Mouse (Mus musculus): ENCODE measurements around the gene Cdkl5. TPM values are rescaled to one million over a fixed set of nuclear protein-coding genes. Genes with fewer than 3 reads are reported as not detected.

Gene Cdkl5
- polyA plus RNA-seq, 1 experiment from 2014 or later: 3.6 TPM

GRCm38 (mm10) chrX:160905913-160906312, 88.6 kb downstream of the Cdkl5 start:
- Histone ChIP-seq H3K4me3 (no peak overlapping the region), H3K27me3 (peaks cover 30% of the 10 kb centered on the region), H3K9me3 (no peaks in the 10 kb centered on the region), H3K27ac (replicated peaks) (no peak overlapping the region), H3K4me1 (no peaks in the 10 kb centered on the region), H3K9ac (replicated peaks) (no peak overlapping the region), H3K36me3 (no peaks in the 10 kb centered on the region), H3K4me2 (replicated peaks) (no peak overlapping the region)
- WGBS: 87% methylated on average over 4 of the region's 4 CpGs
- ATAC-seq (ENCODE audit: low FRiP score, low read depth): no peak

- ATAC-seq (ENCODE audit: low FRiP score, low read depth): no peak
- no peak overlapping the region for H3K9ac ChIP-seq (replicated peaks)
- H3K36me3 ChIP-seq: no peaks in the 10 kb centered on the region
- H3K27ac ChIP-seq (replicated peaks): no peak overlapping the region
- 74% methylated on average over 2 of the region's 2 CpGs for WGBS
- H3K4me1 ChIP-seq: no peaks in the 10 kb centered on the region
- H3K4me2 ChIP-seq (replicated peaks): no peak overlapping the region
- no peak overlapping the region for H3K4me3 ChIP-seq
- peaks cover 33% of the 10 kb centered on the region for H3K27me3 ChIP-seq
- no peaks in the 10 kb centered on the region for H3K9me3 ChIP-seq
Measured at GRCm38 (mm10) chrX:160905041-160905678, 89.3 kb downstream of the Cdkl5 start.

GRCm38 (mm10) chrX:160901118-160901517, 93.4 kb downstream of the Cdkl5 start:
- Histone ChIP-seq H3K4me3 (no peak overlapping the region), H3K27ac (replicated peaks) (no peak overlapping the region), H3K9ac (replicated peaks) (no peak overlapping the region), H3K9me3 (no peaks in the 10 kb centered on the region), H3K4me1 (no peaks in the 10 kb centered on the region), H3K36me3 (no peaks in the 10 kb centered on the region), H3K4me2 (replicated peaks) (no peak overlapping the region), H3K27me3 (peaks cover 38% of the 10 kb centered on the region)
- 95% methylated on average over 2 of the region's 2 CpGs for WGBS
- no peak for ATAC-seq (ENCODE audit: low FRiP score, low read depth)

GRCm38 (mm10) chrX:160892077-160892476, 102.4 kb downstream of the Cdkl5 start:
- no peak overlapping the region for H3K27ac ChIP-seq (replicated peaks)
- no peak overlapping the region for H3K4me2 ChIP-seq (replicated peaks)
- H3K36me3 ChIP-seq: no peaks in the 10 kb centered on the region
- no peaks in the 10 kb centered on the region for H3K9me3 ChIP-seq
- no peak for ATAC-seq (ENCODE audit: low FRiP score, low read depth)
- no peak overlapping the region for H3K4me3 ChIP-seq
- H3K9ac ChIP-seq (replicated peaks): no peak overlapping the region
- H3K27me3 ChIP-seq: peaks cover 29% of the 10 kb centered on the region
- no peaks in the 10 kb centered on the region for H3K4me1 ChIP-seq
- WGBS: 67% methylated on average over 1 of the region's 1 CpGs

- ATAC-seq (ENCODE audit: low FRiP score, low read depth): no peak
- H3K27ac ChIP-seq (replicated peaks): no peak overlapping the region
- no peaks in the 10 kb centered on the region for H3K36me3 ChIP-seq
- H3K4me2 ChIP-seq (replicated peaks): no peak overlapping the region
- H3K27me3 ChIP-seq: peaks cover 35% of the 10 kb centered on the region
- H3K4me1 ChIP-seq: no peaks in the 10 kb centered on the region
- WGBS: 79% methylated on average over 2 of the region's 2 CpGs
- no peaks in the 10 kb centered on the region for H3K9me3 ChIP-seq
- no peak overlapping the region for H3K4me3 ChIP-seq
- H3K9ac ChIP-seq (replicated peaks): no peak overlapping the region
Measured at GRCm38 (mm10) chrX:160886301-160886700, 108.2 kb downstream of the Cdkl5 start.

- Histone ChIP-seq H3K27ac (replicated peaks) (no peak overlapping the region), H3K4me3 (no peak overlapping the region), H3K4me1 (no peaks in the 10 kb centered on the region), H3K4me2 (replicated peaks) (no peak overlapping the region), H3K27me3 (peaks cover 32% of the 10 kb centered on the region), H3K36me3 (no peaks in the 10 kb centered on the region), H3K9me3 (no peaks in the 10 kb centered on the region), H3K9ac (replicated peaks) (no peak overlapping the region)
- 90% methylated on average over 4 of the region's 4 CpGs for whole genome bisulfite sequencing
- ATAC-seq (ENCODE audit: low FRiP score, low read depth): no peak
Measured at GRCm38 (mm10) chrX:160866576-160866975, 127.9 kb downstream of the Cdkl5 start.

- H3K9ac ChIP-seq (replicated peaks): no peak overlapping the region
- H3K27me3 ChIP-seq: peaks cover 26% of the 10 kb centered on the region
- peak; percentile 80; the same call in 1 of the 2 replicates for ATAC-seq (ENCODE audit: low FRiP score, low read depth)
- WGBS: 50% methylated on average over 4 of the region's 4 CpGs
- H3K4me2 ChIP-seq (replicated peaks): no peak overlapping the region
- H3K27ac ChIP-seq (replicated peaks): peak overlapping the region; percentile 20; the same call in 1 of the 2 replicates
- H3K36me3 ChIP-seq: no peaks in the 10 kb centered on the region
- H3K4me3 ChIP-seq: no peak overlapping the region
- H3K4me1 ChIP-seq: no peaks in the 10 kb centered on the region
- H3K9me3 ChIP-seq: no peaks in the 10 kb centered on the region
Measured at GRCm38 (mm10) chrX:160865022-160865421, 129.5 kb downstream of the Cdkl5 start.

GRCm38 (mm10) chrX:160863689-160864383, 130.7 kb downstream of the Cdkl5 start:
- H3K9ac ChIP-seq (replicated peaks): no peak overlapping the region
- H3K4me2 ChIP-seq (replicated peaks): no peak overlapping the region
- 42% methylated on average over 4 of the region's 4 CpGs for WGBS
- H3K27me3 ChIP-seq: peaks cover 21% of the 10 kb centered on the region
- H3K9me3 ChIP-seq: no peaks in the 10 kb centered on the region
- H3K36me3 ChIP-seq: no peaks in the 10 kb centered on the region
- peak; percentile 89; the same call in 1 of the 2 replicates for ATAC-seq (ENCODE audit: low FRiP score, low read depth)
- no peaks in the 10 kb centered on the region for H3K4me1 ChIP-seq
- no peak overlapping the region for H3K4me3 ChIP-seq
- peak overlapping the region; percentile 63; the same call in 1 of the 2 replicates for H3K27ac ChIP-seq (replicated peaks)

GRCm38 (mm10) chrX:160808226-160808625, 186.3 kb downstream of the Cdkl5 start:
- Histone ChIP-seq H3K27ac (replicated peaks) (no peak overlapping the region), H3K4me1 (no peaks in the 10 kb centered on the region), H3K36me3 (0 out of 2 replicates have a peak, but pooled peaks cover 4% of the 10 kb centered on the region), H3K4me3 (no peak overlapping the region), H3K9me3 (no peaks in the 10 kb centered on the region), H3K27me3 (peaks cover 41% of the 10 kb centered on the region), H3K4me2 (replicated peaks) (no peak overlapping the region), H3K9ac (replicated peaks) (no peak overlapping the region)
- 86% methylated on average over 7 of the region's 7 CpGs for WGBS
- ATAC-seq (ENCODE audit: low FRiP score, low read depth): no peak

- no peaks in the 10 kb centered on the region for H3K9me3 ChIP-seq
- H3K4me1 ChIP-seq: no peaks in the 10 kb centered on the region
- H3K4me3 ChIP-seq: no peak overlapping the region
- WGBS: 71% methylated on average over 4 of the region's 4 CpGs
- no peak for ATAC-seq (ENCODE audit: low FRiP score, low read depth)
- H3K9ac ChIP-seq (replicated peaks): no peak overlapping the region
- H3K27me3 ChIP-seq: peaks cover 56% of the 10 kb centered on the region
- H3K27ac ChIP-seq (replicated peaks): no peak overlapping the region
- 0 out of 2 replicates have a peak, but pooled peaks cover 4% of the 10 kb centered on the region for H3K36me3 ChIP-seq
- H3K4me2 ChIP-seq (replicated peaks): no peak overlapping the region
Measured at GRCm38 (mm10) chrX:160804409-160805150, 189.9 kb downstream of the Cdkl5 start.

- Histone ChIP-seq H3K4me3 (no peak overlapping the region), H3K36me3 (no peaks in the 10 kb centered on the region), H3K27ac (replicated peaks) (no peak overlapping the region), H3K4me1 (no peaks in the 10 kb centered on the region), H3K9me3 (no peaks in the 10 kb centered on the region), H3K9ac (replicated peaks) (no peak overlapping the region), H3K27me3 (peaks cover 57% of the 10 kb centered on the region), H3K4me2 (replicated peaks) (no peak overlapping the region)
- no peak for ATAC-seq (ENCODE audit: low FRiP score, low read depth)
- WGBS: 82% methylated on average over 4 of the region's 4 CpGs
Measured at GRCm38 (mm10) chrX:160794920-160795319, 199.6 kb downstream of the Cdkl5 start.

- ATAC-seq (ENCODE audit: low FRiP score, low read depth): no peak
- H3K9ac ChIP-seq (replicated peaks): no peak overlapping the region
- no peaks in the 10 kb centered on the region for H3K9me3 ChIP-seq
- 89% methylated on average over 5 of the region's 5 CpGs for WGBS
- no peaks in the 10 kb centered on the region for H3K36me3 ChIP-seq
- peaks cover 44% of the 10 kb centered on the region for H3K27me3 ChIP-seq
- no peak overlapping the region for H3K4me2 ChIP-seq (replicated peaks)
- no peaks in the 10 kb centered on the region for H3K4me1 ChIP-seq
- H3K4me3 ChIP-seq: no peak overlapping the region
- no peak overlapping the region for H3K27ac ChIP-seq (replicated peaks)
Measured at GRCm38 (mm10) chrX:160782276-160782675, 212.2 kb downstream of the Cdkl5 start.
